Mouse (Mus musculus) frontal cortex, postnatal 25 days (tissue): ENCODE measurements at regions not wholly inside any gene's neighbourhood (a gene's known extent, or its start where the extent isn't known, plus 50 kb on each side); places are given as distances from the start of the nearest gene placed in this dataset.

Source experiments
- DNase-seq, 2 experiments: peaks; one replicate each; pipeline ENCODE4 v3.0.0; 2022; ENCODE audit warnings: low spot score in 2 of 2

DNA sequence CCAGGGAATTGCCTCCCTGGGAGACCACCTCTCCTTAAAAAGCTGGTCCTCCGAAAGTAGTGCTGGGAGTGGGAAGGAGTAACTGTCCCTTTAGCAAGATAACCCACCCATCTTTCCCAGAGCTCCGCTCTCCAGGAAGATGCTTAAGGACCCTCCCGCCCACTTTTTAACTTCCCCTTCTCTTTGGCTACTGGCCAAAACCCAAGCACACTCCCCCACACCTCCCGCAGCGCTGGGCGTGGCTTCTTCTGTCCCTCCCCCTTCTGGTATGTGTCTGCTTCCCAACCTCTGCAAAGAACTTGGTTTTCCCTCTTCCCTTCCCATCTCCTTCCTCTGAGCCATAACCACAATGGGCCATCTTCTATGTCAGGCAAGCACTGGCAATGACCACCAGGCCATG is 85.4 kb downstream of the Rpap3 start:
- DNase-seq: no peak

DNA sequence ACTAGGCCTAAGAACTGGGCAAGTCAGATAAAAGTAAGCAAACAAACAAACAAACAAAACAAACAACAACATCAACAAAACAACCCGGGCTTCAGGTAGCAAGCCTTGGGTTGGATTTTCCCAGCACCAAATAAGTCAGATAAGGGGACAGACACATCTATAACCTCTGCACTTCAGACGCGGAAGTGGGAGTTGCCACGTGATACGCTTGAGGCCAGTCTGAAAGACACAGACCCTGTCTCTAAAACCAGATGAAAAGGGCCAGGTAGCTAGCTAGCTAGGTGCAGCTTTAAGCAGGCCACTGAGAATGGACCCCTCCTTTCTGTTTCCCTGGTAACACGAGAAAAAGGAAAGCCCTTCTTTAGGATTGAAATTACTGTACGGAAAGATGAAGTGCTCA is 85.9 kb downstream of the Rpap3 start:
- no peak for DNase-seq

DNA sequence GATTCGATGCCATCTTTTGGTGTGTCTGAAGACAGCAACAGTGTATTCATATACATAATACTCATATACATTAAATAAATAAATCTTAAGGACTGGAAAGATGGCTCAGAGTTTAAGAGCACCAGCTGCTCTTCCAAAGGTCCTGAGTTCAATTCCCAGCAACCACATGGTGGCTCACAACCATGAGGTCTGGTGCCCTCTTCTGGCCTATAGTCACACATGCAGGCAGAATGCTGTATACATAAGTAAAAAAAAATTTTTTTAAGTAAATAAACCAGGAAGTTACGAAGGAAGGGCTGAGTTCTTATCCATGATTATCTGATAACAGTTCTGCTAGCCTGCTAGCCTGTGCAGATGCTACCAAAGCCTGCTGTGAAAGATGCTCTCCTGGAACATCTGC is 93.3 kb downstream of the Rpap3 start:
- DNase-seq: no peak

DNA sequence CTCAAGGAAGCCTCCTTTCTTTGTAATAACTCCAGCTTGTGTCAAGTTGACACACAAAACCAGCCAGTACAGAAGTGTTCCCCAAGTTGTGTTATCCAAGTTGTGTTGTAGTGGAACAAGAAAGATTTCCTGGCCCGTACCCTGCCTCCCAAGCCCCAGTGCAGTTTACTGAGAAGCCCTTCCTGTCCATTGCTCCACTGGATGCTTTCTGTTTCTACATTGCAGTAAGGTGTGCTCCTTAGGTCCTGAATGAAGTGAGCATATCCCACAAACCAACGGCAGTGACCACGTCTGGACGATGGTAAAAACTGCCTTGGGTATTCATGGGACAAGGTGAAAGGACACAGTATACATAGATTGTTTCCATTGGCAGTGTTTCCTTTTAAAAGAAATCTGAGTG is 94.9 kb downstream of the Rpap3 start:
- DNase-seq: no peak

DNA sequence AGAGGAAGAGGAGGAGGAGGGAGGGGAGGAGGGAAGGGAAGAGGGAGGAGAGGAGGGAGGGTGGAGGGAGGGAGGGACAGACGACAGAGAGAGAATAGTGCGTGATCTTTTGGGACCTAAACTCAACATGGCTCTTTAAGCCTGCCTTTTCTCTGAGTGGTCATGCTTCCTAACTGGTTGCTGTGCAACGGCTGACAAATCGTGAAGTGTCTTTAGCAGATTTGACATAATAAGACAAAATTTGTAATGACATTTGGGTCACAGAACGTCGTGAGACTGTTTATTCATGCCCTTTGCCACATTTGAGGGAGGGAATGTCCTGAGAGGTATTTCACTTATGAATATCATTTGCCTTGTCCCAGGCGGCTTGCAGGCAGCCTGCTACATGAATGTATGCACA is 96.1 kb downstream of the Rpap3 start:
- no peak for DNase-seq

DNA sequence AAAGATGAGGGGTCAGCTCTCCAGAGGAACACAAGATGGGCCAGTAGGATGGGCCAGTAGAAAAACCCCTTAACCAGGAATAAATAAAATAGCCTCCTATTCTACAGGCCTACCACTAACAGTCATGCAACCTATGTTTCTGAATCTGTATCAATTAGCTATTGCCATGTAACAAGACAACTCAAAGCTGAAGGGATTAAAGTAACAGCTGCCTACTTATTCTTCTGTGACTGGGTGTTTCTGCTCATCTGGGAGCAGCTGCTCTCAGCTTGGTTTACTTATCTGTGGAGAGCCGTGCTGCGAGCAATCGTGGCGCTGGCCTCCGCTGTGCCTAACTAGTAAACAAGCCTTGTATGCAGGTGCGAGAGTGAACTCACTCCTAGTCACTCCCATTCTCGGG is 97.0 kb downstream of the Rpap3 start:
- DNase-seq: no peak

DNA sequence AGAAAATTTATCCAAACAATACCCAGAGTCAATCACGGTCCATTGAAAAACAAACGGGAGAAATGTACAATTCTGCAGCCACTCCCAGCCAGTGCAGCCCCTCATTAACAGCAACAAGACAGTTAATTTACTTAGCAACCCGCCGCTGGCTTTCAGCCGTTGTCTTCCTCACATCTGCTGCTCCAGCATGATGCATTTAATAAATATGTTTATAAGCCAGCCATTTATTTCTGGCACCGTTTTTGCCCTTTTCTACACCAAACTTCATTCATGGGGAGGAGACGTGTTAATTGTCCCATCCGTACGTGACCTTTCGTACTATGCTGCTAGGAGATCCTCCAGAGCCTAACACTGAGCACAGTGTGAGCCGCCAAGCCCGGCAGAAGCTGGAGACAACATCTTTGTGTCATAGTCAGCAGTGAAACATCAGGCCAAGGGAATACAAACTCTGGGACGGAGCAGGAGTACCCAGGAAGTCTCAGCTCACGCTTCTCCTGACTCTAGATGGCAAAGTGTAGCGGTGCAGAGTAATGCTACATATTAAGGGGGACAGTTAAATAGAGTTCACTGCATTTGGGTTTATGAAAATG is 97.9 kb downstream of the Rpap3 start:
- DNase-seq: no peak

DNA sequence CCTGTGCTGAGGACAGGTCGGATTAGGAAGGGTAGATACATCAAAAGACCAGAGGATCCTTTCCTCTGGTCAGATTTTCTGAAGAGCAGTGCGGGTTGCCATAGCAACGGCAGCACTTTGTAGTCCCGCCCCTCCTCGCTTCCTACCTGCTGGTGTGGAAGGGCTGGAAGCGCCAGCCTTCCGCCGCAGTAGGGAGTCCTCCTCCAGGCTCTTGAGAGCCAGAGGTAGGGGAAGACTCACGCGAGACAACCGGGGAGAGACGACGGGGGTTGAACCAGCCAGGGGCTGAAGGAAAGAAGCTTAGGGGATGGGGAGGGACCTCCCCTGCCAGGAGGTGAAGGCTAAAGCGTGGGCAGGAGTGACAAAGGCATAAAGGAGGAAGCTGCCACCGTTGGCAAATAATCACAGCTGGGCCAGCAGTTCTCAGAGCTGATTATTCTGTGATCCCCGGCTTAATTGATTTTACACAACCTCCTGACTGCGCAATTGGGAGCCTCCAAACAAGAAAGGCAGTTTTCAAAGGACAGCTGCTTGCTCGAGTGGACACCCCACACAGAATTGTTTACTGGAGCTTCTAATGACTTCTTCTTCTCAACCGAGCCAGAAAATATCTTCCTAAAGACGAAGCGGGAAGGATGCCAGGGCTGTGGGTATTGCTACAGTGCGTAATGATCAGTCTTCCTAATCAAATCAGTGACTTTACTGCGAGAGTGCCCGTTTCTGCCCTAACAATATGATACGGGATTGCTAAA is 98.8 kb downstream of the Rpap3 start:
- peak; percentile 20 to 43 for DNase-seq

DNA sequence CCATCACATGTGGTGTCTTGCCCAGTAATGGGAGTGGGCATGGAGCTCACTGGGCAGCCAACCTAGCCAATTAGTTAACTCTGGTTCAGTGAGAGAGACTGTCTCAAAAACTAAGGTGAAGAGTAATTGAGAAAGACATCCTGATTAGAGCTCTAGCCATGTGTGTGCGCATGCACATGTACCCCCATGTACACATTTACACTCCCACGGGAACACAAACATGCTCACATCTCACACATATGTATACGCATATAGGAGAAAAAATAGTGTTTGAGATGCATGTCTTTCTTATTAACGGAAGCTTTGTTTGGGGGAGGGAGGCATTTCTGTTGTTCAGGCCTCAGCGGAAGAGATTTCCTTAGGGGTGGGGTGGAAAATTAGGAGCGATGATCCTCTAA is 99.4 kb downstream of the Rpap3 start:
- DNase-seq: no peak

DNA sequence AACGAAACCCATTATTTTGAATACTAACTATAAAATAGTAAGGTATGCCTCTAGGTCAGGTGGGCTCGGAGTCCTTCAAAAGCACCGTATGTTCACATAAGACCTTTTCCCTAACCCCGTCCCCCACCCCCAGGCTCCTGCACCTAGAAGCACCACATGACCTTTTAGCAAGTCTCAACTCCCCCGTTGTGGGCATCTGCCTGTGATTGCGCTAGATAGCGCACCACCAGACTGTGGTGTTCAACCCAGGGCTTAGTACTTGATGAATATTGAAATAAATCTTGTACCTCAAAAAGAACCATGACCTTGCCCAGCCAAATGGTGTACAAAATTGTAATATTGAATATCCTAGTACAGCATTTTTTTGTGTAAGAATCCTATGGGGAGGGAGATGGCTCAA is 99.8 kb downstream of the Rpap3 start:
- DNase-seq: no peak

DNA sequence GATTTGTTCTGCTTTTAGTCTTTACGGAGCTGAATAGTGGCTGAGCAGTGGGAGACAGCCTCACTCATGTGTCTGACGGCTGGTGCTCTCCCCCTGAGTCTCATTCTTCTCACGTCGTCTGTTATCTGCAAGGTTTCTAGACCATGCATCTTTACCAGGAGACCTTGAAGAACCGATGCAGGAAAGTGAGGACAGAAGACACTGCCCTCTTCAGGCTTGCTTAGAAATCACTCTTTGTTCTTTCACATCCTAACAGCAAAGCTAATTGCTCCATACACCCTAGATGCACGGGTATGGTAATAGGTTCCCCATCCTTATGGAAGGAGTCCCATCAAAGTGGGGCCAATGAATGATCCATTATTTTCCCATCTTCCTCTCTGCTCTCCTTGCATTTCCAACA is 102.1 kb downstream of the Rpap3 start:
- DNase-seq: no peak

DNA sequence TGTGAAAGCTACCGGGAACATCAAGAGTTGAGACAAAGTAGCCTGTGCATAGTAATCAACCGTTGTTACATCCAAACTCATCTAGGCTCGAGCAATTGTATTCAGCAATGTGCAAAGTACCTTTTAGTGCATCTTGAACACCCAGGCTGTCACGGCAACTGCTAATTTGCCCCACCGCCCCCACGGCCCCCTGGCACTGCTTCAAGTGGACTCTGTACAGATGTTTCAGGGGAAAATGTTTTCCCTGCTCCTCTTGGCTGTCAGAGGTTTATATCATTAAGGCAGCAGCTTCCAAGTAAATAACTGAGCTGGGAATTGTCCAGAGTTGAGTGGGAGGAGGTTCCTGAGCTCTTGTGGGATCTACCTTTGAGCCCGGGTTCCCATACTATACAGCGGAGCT is 107.4 kb downstream of the Rpap3 start:
- DNase-seq: no peak

DNA sequence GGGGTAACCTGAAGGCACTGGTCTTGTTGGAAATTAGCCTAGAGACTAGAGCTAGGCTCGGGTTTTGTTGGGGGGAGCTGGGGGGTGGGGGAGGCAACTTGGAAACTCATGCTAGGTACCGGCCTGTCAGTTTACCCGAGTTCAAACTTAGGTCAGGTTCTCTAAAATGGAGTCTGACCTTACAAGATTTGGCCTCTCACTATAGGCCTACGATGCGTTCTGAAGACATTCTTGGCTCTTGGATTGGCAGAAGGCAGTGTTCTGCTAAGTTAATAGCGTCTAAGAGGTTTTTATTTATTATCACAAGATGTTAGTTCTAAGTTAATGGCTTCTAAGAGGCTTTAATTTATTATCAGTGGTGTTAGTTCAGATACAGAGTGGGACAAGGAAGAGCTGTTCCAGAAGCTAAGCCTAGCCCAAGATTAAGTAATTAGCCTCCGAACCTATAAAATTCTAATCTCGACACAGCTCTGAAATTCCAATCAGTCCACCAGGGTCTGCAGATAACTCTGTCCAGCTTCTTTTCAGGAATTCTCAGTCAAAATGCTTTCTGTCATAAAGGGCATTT is 109.0 kb downstream of the Rpap3 start:
- no peak for DNase-seq

DNA sequence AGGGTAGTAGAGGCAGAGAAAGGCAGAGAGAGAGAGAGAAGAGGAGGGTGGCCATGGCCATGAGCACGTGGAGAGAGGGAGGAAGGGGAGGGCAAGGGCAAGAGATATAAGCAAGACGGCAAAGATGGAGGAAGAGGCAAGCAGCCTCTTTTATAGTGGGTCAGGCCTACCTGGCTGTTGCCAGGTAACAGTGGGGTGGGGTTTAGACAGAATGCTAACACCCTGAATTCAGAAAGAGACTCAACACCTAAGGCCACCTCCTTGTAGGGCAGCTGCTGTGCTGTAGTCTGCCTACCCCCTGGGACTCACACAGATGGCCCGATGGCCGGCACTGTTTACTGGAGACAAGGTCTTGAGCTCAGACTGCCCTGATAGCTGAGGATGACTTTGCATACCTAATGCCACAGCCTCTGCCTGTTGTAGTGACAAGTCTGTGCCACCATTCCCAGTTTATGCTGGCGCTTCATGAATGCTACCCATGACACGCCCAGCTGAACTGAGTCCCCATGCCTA is 110.3 kb downstream of the Rpap3 start:
- DNase-seq: no peak

DNA sequence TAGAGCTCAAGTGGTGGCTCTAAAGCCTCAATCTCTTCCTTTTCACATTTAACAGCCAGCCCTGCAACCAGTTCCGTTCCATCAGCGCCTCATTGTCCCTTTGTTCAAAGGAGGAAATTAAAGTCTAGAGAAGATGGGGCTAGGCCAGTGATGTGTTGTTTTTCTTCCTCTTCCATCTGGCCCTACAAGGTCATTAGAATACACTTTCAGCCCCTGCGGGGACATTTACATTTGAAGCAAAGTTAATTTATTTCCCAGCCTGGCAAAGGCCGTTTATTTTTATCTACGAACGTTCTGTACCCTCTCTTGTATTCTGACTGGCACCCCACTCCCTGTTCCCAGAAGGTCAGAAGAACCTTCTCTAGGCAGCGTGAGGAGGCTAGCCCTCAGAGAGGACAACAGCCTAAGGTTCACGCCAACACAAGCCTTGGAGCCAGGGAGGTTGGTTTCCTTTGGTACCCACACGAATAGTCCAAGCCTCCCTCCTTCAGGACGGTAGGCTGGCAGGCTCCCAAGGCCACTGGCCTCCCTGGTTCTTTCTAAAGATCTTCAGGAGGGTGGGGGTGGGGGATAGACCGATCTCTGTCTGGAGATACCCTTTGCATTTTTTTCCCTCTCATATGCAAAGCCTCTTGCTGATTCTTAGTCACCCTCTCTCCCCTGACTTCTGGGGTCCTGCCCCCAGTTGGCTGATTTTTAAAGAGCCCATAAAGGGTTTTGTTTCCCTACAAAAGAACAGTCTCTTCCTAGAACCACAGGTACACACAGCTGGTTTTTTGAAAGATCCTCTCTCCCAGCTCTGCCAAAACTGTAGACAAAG is 111.6 kb downstream of the Rpap3 start:
- no peak for DNase-seq

DNA sequence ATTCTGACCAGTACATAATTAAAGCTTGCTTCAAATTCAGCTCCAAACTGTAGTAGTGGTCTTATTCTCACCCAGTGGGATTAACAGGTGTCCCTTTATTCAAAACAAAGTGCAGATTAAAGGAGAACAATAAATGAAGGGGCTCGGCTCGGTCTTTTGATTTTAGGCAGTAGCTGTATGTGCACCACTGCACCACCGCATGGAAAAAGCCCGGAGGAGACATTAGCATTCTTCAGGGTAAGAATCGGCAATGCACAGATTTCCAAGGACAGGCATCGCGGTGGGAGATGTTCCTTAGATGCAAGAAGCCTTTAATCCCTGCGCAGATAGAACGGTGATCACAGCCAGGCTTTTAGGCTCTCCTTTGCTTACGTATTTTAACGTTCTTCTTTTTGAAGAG is 112.8 kb downstream of the Rpap3 start:
- no peak for DNase-seq

DNA sequence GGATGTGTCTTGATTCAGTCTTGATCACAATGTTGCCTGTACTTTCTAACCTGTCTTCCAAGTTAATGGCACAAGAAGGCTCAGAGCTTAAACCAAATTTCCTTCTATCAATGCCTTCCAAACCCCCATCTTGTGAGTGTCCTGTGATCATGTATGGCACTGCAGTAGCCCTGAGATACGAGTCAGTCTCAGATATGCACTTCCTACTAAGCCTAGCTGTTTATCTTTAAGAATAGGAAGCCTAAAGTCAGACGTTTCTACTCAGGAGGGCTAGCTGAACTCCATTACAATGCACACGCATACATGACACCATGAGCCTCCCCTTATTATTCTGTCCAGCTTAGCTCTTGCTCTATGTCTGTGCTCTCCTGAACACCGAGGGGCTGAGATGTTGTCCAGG is 114.2 kb downstream of the Rpap3 start:
- DNase-seq: no peak

DNA sequence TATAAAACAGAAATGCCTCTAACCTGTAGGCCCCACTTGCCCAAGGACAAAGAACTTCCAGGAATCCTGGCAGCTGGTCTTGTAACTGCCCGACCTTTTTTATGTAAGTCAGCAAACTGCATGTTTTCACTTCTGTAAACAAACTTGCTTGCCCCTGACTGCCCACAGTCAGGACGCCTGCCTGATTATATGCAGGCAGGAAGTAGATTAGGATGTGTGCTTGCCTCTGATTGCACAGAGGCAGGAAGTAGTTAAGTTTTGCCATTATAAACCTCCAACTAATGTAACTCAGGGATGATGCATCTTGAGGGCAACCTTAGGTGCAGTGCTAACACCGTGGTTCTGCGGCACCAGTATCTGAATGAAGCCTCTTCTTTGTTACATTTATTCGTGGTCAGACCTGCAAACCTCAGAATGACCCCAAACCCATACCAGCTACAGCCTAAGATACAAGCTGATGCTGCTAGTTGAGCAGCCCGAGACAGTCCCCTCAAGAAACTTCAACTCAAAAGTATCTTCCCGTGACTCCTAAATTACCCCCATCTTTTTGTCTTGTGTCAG is 114.8 kb downstream of the Rpap3 start:
- DNase-seq: no peak

DNA sequence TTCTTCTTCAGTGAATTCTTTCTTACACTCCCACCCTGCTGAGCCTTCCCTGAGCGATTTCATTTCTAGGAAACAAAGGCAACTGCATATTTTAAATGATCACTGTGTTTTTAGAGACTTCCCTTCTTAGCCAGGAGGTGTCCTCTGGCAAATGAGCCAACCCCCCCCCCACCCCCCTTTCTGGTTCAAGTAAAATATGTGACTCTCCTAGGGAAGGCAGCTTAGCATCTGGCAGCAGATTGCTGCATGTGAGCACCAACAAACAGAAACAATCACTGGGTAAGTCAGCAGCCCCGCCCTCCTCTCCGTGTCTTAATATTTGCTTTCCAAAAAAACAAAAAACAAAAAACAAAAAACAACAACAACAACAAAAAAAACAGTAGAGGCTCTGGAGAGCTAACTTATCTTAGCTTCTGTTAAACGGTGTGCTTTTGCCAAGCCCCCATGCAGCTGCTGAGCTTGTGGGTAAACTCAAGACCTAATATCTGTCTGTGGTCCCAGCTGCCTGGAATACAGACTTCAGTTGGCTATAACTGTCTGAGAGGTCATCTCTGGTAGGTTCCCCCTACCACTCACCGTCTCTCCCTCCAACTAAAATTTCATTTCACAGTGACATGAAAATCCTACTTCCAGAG is 117.9 kb downstream of the Rpap3 start:
- no peak for DNase-seq

DNA sequence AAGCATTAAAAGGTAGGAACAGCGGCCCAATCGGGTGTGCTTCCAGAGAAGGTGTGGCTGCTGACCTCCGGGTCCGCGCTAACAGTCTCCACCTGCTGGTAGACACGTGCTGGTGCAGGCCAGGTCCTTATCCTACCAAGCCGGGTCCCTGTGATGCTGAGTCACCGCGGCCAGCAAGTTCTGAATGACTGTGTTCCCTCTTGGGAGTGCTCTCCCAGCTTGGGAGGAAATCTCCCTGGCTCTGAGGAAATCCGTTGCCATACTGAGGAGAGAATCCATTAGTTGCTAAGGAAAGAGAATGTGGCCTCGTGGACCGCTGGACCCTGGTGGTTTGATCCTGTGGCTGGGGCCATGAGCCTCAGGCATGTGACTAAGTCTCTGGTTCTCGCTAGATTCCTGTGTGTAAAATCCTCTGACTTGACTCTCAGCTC is 123.9 kb downstream of the Rpap3 start:
- peak; percentile 49 to 52 for DNase-seq

DNA sequence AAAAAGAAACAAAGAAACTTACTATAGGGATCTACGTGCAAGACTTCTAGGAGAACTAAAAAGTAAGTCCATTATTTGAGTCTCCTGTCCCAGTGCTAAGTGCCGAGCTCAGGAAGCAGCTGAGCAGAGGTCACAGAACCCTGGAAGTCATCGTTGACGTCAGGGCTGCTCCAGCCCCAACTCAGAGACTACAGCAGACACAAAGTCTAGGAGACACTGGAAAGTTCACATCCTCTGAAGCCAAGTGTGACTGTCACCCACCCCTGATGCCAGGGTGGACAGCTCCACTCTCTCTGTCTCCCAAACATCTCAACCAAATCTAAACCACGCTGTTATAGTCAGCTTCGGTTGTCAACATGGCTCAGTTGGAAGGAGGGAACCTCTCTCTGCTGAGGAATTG is 124.9 kb downstream of the Rpap3 start:
- DNase-seq: no peak

DNA sequence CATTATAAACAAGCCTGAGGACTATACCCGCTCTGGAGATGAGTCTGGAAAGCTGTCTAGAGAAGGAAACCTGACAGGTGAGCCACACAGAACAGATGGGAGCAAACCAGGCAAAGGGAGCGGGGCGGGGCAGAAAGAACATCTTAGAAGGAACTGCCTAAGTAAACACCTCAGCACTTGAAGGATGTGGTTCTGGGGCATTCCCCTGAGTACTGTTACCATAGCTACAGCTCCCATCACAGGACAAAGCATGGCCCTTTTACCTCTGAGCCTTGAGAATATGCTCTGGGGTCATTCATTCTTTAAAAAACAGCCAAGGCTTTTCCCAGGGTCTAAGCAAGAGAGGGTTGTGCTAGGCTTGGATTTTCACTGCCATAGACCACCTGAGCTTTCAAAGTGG is 127.6 kb downstream of the Rpap3 start:
- no peak for DNase-seq
